Mouse (Mus musculus) heart, postnatal 0 days (tissue): ENCODE measurements around the gene Bcl7c.

Experiments used
- CTCF ChIP-seq: IDR thresholded peaks from 2 replicates; pipeline ENCODE4 v1.5.1; 2016; ENCODE audit warnings: antibody characterized with exemption, control low read depth, low read depth
- EP300 ChIP-seq: IDR thresholded peaks from 2 replicates; pipeline ENCODE4 v1.6.1; 2016; ENCODE audit warnings: antibody characterized with exemption, low read depth

- TF ChIP-seq CTCF (no peak), EP300 (no peak)
These were observed 42.1 kb downstream of the Bcl7c start for GRCm38 (mm10) chr7:127666679-127667078.
